17 mouse cellular contexts compared by ENCODE assay signal in genomic region chr10:9786461-9786860, GRCm38 (mm10).
"Had no signal": no experiment of that assay in that cellular context is flagged by ENCODE, and none has a peak within 500 bp of the region (broad histone marks: within the 10 kb centered on the region; RNA-seq: fewer than 3 reads in every experiment).

No protein-coding gene starts in this region.

- H3K36me3 ChIP-seq: limb, embryonic 10.5 days had no signal

- H3K4me1 ChIP-seq: kidney, embryonic 15.5 days; limb, embryonic 10.5 days; limb, embryonic 13.5 days; liver, embryonic 12.5 days; liver, embryonic 15.5 days; midbrain, embryonic 13.5 days had no signal

- H3K9ac ChIP-seq: kidney, embryonic 15.5 days; limb, embryonic 13.5 days; liver, embryonic 12.5 days; liver, embryonic 15.5 days; midbrain, embryonic 13.5 days had no signal

- H3K4me3 ChIP-seq: kidney, embryonic 15.5 days; limb, embryonic 10.5 days; limb, embryonic 13.5 days; liver, embryonic 12.5 days; liver, embryonic 15.5 days; midbrain, embryonic 13.5 days had no signal

- H3K4me2 ChIP-seq: kidney, embryonic 15.5 days; limb, embryonic 13.5 days; liver, embryonic 12.5 days; liver, embryonic 15.5 days; midbrain, embryonic 13.5 days had no signal

- H3K27ac ChIP-seq: kidney, embryonic 15.5 days; limb, embryonic 10.5 days; limb, embryonic 13.5 days; liver, embryonic 12.5 days; liver, embryonic 15.5 days; macrophage; midbrain, embryonic 13.5 days; stomach, postnatal 0 days had no signal

- ATAC-seq: liver, embryonic 12.5 days; midbrain, embryonic 13.5 days had no signal

- H3K27me3 ChIP-seq: kidney, embryonic 15.5 days; limb, embryonic 13.5 days; liver, embryonic 12.5 days; liver, embryonic 15.5 days; midbrain, embryonic 13.5 days had no signal

- DNase-seq: kidney, adult 8-10 months; kidney, postnatal 10 days; kidney, postnatal 4 days; liver; lung, adult 18-20 months; lung, postnatal 14 days; right cerebral cortex, postnatal 4 days; thymus, postnatal 14 days; thymus, postnatal 4 days had no signal

- H3K9me3 ChIP-seq: kidney, embryonic 15.5 days; limb, embryonic 10.5 days; limb, embryonic 13.5 days; liver, embryonic 12.5 days; liver, embryonic 15.5 days; midbrain, embryonic 13.5 days had no signal
